Mouse (Mus musculus) heart, adult 2 months (tissue): ENCODE measurements around the gene Lrrc31. TPM values are rescaled to one million over a fixed set of nuclear protein-coding genes. Genes with fewer than 3 reads are reported as not detected.
A peak's percentile ranks its signal among the peaks of the same experiment; 100 is the strongest.

Source experiments
- DNase-seq, 2 experiments: peaks; one replicate each; pipeline ENCODE4 v3.0.0; 2021
- H3K27ac ChIP-seq: fragments of 200-600 bp; 2 replicates; pipeline ENCODE4 v1.8.1; 2022
- H3K27me3 ChIP-seq: fragments of 200-500 bp; 2 replicates; pipeline ENCODE4 v1.6.1; 2012; ENCODE audit warnings: mild to moderate bottlenecking, low read length, inconsistent platforms, mixed read lengths; ENCODE audit not compliant: control insufficient read depth, insufficient read depth
- H3K36me3 ChIP-seq: fragments of 200-500 bp; 2 replicates; pipeline ENCODE4 v1.6.1; 2012; ENCODE audit warnings: low read length, inconsistent platforms; ENCODE audit not compliant: control insufficient read depth, insufficient read depth
- H3K4me1 ChIP-seq: fragments of 200-500 bp; 2 replicates; pipeline ENCODE4 v1.6.1; 2011; ENCODE audit warnings: low read length; ENCODE audit not compliant: control insufficient read depth, insufficient read depth
- H3K4me3 ChIP-seq: fragments of 200-600 bp; 2 replicates; pipeline ENCODE4 v1.8.1; 2022
- H3K79me2 ChIP-seq: fragments of 200-500 bp; replicated peaks from 2 replicates; pipeline ENCODE4 v1.6.1; 2012; ENCODE audit warnings: mild to moderate bottlenecking, inconsistent platforms, low read length, moderate library complexity, mixed read lengths; ENCODE audit not compliant: control insufficient read depth, insufficient read depth
- H3K9ac ChIP-seq: fragments of 200-500 bp; 2 replicates; pipeline ENCODE4 v1.6.1; 2012; ENCODE audit warnings: low read depth, mild to moderate bottlenecking, control low read depth, inconsistent platforms, low read length, mixed read lengths
- CTCF ChIP-seq: fragments of 200-600 bp; IDR thresholded peaks from 2 replicates; pipeline ENCODE4 v1.8.1; 2022; ENCODE audit warnings: antibody characterized with exemption, mild to moderate bottlenecking, moderate library complexity
- EP300 ChIP-seq: fragments of 200-500 bp; IDR thresholded peaks from 2 replicates; pipeline ENCODE4 v1.6.1; 2011; ENCODE audit warnings: low read depth, low read length, control low read depth; ENCODE audit not compliant: insufficient read depth
- POLR2A ChIP-seq: fragments of 200-500 bp; IDR thresholded peaks from 2 replicates; pipeline ENCODE4 v1.6.1; 2011; ENCODE audit warnings: mild to moderate bottlenecking, low read depth, low read length, control low read depth; ENCODE audit not compliant: insufficient read depth
- WGBS: fragments of 180-500 bp; shearing (Covaris S2); methylation state at CpG from one replicate; pipeline ENCODE4 v1.1.7; 2018; 5-methylcytosine and 5-hydroxymethylcytosine counted together
- intact Hi-C: fragments of 180-260 bp; cut with DNase I; formaldehyde crosslinking; loops from one replicate; pipeline ENCODE4 v1.15.1; 2025
- polyA plus RNA-seq: library from polyadenylated mRNA; depleted of rRNA; stranded (reverse); fragments of >200 nt; gene quantifications from 2 replicates; pipeline ENCODE4 v1.2.3, GENCODE M21; 2012
- total RNA-seq, 2 experiments: library from RNA; stranded (reverse); gene quantifications; 2 replicates each; pipeline ENCODE4 v1.2.3; 2021

The Lrrc31 gene
- total and polyA plus RNA-seq, 3 experiments: 0.11 to 0.23 (median 0.18) TPM

DNA sequence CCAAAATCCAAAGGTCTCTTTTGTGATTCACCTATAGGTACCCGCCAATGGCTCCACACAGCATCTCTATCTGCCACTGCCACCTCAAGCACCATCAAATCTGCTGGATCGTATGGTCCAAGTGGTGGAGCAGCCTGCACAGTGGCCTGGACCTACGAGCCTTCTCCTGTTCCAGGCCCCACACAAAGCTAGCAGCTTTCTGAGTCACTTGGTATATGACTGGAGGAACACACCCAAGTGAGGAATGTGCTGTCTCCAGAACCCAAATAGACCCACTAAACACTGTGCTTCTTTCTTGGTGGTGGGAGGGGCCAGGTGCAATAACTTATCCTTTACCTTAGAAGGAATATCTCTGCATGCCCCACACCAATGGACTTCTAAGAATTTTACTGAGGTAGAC, 6.3 kb upstream of the Lrrc31 start:
- H3K36me3 ChIP-seq: no peaks in the 10 kb centered on the region
- H3K9ac ChIP-seq: no peak overlapping the region
- H3K4me3 ChIP-seq: no peak overlapping the region
- intact Hi-C loops: no loop called here
- H3K79me2 ChIP-seq: no peaks in the 10 kb centered on the region
- no peak for DNase-seq
- H3K27me3 ChIP-seq: no peaks in the 10 kb centered on the region
- 82% methylated on average over 3 of the region's 3 CpGs for WGBS
- no peak for TF ChIP-seq EP300
- no peaks in the 10 kb centered on the region for H3K4me1 ChIP-seq
- H3K27ac ChIP-seq: no peak overlapping the region

DNA sequence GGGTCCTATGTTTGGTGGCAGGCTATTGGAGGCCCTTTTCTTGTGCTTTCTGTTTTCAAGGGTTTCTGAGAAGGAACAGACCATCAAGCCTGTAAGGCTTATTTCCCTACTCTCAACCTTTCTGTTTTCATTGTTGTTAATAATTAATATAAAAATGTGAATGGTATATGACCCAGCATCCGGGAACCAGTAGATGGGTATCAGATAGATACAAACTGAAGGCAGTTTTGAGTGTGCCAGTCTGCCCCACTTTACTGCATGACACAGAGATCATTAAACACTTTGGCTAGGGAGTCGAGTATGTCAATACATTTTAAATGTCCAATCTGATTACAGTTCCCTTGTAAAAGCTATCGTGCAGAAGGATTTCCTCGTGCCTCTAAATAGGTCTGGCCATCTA, 1.8 kb downstream of the Lrrc31 start:
- intact Hi-C loops: loop anchor here (5.0 to 10.0 kb wide), 3 partner anchors 106 to 439 kb away; partner anchors contain the start of gene Gpr160
- Histone ChIP-seq H3K4me3 (no peak overlapping the region), H3K27me3 (no peaks in the 10 kb centered on the region), H3K36me3 (no peaks in the 10 kb centered on the region), H3K9ac (no peak overlapping the region), H3K79me2 (no peaks in the 10 kb centered on the region), H3K27ac (no peak overlapping the region), H3K4me1 (no peaks in the 10 kb centered on the region)
- TF ChIP-seq CTCF (no peak), POLR2A (no peak), EP300 (no peak)
- DNase-seq: no peak
- WGBS: 58% methylated on average over 4 of the region's 4 CpGs

DNA sequence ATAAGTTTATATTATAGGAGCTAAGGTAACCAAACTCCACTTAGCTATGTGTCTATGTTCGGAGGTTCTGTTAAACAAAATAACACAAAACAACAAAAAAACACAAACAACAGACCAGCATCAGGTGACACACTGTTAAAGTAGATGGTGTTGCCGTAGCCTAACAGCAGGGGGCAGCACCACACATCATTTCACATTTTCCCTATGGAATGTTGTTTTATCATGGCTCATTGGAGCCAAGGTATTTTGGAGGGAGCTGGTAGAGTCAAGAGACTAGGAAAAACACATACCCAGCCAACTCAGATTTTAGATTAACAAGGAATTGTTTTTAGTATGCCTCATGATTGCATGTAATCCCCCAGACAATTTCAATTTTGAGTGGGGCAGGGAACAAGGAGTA, 3.3 kb downstream of the Lrrc31 start:
- DNase-seq: peak; percentile 21 to 47
- Histone ChIP-seq H3K4me3 (no peak overlapping the region), H3K79me2 (no peaks in the 10 kb centered on the region), H3K27me3 (no peaks in the 10 kb centered on the region), H3K4me1 (no peaks in the 10 kb centered on the region), H3K27ac (no peak overlapping the region), H3K36me3 (no peaks in the 10 kb centered on the region), H3K9ac (no peak overlapping the region)
- intact Hi-C loops: loop anchor here (1.0 to 10.0 kb wide), 4 partner anchors 104 to 441 kb away; partner anchors contain the start of gene Gpr160
- peak; percentile 89 for TF ChIP-seq CTCF
- TF ChIP-seq POLR2A: no peak
- 0 out of 2 replicates have a peak, but pooled peaks have one; percentile 31 for TF ChIP-seq EP300
- 14% methylated on average over 2 of the region's 2 CpGs for WGBS

DNA sequence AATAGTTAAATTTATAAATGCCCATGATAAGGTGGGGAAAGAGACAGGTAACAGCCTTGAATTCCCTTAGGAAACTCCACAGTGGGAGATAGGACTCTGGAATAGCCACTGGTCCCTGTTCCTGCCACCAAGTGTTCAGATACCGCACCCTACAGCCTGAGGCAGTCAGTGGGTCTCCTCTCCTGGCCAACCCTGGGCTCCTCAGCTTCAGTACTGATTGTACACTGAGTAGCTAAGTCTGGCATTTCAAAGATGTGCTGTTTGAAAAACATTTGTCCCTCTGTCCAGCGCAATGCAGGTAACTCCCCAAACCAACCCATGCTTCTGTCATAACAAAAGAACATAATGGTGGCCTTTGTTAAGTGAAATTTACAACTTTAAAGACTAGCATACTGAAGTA, 4.0 kb downstream of the Lrrc31 start:
- no peak overlapping the region for H3K4me3 ChIP-seq
- intact Hi-C loops: loop anchor here (1.0 to 10.0 kb wide), 4 partner anchors 103 to 442 kb away; partner anchors contain the start of gene Gpr160
- no peak for TF ChIP-seq EP300
- TF ChIP-seq CTCF: no peak
- TF ChIP-seq POLR2A: no peak
- H3K4me1 ChIP-seq: no peaks in the 10 kb centered on the region
- H3K36me3 ChIP-seq: no peaks in the 10 kb centered on the region
- 95% methylated on average over 2 of the region's 2 CpGs for WGBS
- H3K79me2 ChIP-seq: no peaks in the 10 kb centered on the region
- no peak for DNase-seq
- H3K27ac ChIP-seq: no peak overlapping the region
- H3K27me3 ChIP-seq: no peaks in the 10 kb centered on the region
- no peak overlapping the region for H3K9ac ChIP-seq

DNA sequence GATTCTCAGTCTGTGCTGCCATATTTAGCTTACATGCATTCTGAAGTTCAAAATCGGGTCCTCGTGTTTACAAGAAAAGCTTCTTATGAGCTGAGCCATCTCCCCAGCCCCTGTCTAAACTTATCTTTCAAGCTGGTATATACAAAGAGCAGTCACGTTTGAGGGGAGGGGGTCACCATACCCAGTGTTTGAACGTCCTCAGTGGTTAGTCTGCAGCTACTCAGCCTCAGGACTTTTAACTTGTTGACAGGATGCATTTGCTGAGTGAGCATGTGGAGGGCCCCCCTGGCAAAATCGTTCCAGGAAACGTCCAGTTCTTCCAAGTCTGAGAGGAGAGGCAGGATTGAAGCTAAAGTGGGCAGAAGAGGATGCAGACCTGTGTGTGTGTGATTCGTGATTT, 8.7 kb downstream of the Lrrc31 start:
- Histone ChIP-seq H3K27me3 (no peaks in the 10 kb centered on the region), H3K27ac (no peak overlapping the region), H3K36me3 (no peaks in the 10 kb centered on the region), H3K79me2 (no peaks in the 10 kb centered on the region), H3K9ac (no peak overlapping the region), H3K4me1 (no peaks in the 10 kb centered on the region), H3K4me3 (no peak overlapping the region)
- 35% methylated on average over 7 of the region's 7 CpGs for WGBS
- DNase-seq: no peak
- intact Hi-C loops: loop anchor here (10.0 kb wide), 1 partner anchor 164 kb away; the partner anchor contains the start of gene Gpr160
- no peak for TF ChIP-seq CTCF
- TF ChIP-seq EP300: no peak
- no peak for TF ChIP-seq POLR2A

DNA sequence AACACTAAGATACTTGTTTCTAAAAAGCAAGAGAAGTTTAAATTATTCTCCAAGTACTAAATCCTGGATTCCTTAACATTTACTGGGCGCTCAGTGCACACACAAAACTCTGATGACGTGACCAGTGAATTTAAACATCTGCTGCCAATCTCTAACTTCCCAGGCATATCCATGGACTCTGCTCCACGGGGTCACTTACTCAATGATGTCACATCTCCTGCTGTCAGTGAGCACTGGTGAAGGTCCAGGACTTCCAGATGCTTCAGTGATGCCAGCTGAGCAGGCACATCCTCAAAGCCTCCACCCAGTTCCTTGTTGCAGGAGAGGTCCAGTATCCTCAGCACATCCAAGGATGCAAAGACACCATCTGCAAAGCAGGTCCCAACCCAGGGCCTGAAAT, 12.4 kb downstream of the Lrrc31 start:
- H3K4me1 ChIP-seq: no peaks in the 10 kb centered on the region
- 58% methylated on average over 3 of the region's 3 CpGs for WGBS
- no peak overlapping the region for H3K4me3 ChIP-seq
- no peaks in the 10 kb centered on the region for H3K36me3 ChIP-seq
- H3K9ac ChIP-seq: no peak overlapping the region
- DNase-seq: no peak
- TF ChIP-seq CTCF (no peak), POLR2A (no peak), EP300 (no peak)
- H3K79me2 ChIP-seq: no peaks in the 10 kb centered on the region
- intact Hi-C loops: no loop called here
- H3K27me3 ChIP-seq: no peaks in the 10 kb centered on the region
- no peak overlapping the region for H3K27ac ChIP-seq
